Mouse (Mus musculus): ENCODE results near the gene Kif26b.

Kif26b gene

DNA sequence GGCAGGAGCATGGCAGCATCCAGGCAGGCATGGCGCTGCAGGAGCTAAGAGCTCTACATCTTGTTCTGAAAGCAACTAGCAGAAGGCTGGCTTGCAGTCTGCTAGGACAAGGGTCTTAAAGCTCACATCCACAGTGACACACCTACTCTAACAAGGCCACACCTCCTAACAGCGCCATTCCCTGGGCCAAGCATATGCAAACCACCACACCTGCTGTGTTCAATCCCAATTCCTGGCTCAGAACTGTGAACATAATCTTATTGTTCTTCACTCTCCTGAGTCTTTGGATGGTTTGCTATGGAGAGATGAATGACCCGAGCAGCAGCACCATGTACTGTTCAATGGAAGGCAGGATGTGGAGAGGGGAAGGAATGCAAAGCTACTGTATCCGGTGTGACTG lies 429.7 kb downstream of the Kif26b start:
- DNase-seq (ENCODE audit: low read depth, low spot score), result no peak
- Histone ChIP-seq H3K27me3 (ENCODE audit: control insufficient read depth, insufficient read depth, low read length, poor library complexity, severe bottlenecking) (no peaks in the 10 kb centered on the region), H3K36me3 (ENCODE audit: control insufficient read depth, insufficient read depth, low read length, poor library complexity, severe bottlenecking) (no peaks in the 10 kb centered on the region)

- Histone ChIP-seq H3K27me3 (ENCODE audit: control insufficient read depth, insufficient read depth, low read length, poor library complexity, severe bottlenecking) (no peaks in the 10 kb centered on the region), H3K36me3 (ENCODE audit: control insufficient read depth, insufficient read depth, low read length, poor library complexity, severe bottlenecking) (no peaks in the 10 kb centered on the region)
- peak; percentile 44 for DNase-seq (ENCODE audit: low read depth, low spot score)
Observed at GRCm38 (mm10) chr1:178960015-178960559, 431.2 kb downstream of the Kif26b start.

DNA sequence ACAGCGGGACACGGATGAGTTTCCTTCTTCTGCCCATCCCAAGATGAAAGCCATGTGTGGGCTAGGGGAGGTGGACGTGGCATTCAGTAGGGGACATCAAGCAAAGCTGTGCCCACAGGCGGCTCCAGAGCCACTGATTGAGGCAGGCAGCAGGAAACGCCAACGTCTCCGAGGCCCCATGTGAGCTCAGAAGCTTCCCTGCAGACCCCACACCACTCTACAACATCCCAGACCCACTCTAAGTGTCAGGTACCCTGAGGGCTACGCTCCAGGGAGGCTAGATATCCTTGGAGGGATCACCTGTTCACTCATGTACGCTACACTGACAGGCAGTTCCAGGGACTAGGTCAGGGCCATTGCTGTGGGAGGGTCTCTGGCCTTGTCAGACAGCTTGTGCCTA lies 432.7 kb downstream of the Kif26b start:
- Histone ChIP-seq H3K36me3 (ENCODE audit: control insufficient read depth, insufficient read depth, low read length, poor library complexity, severe bottlenecking) (no peaks in the 10 kb centered on the region), H3K27me3 (ENCODE audit: control insufficient read depth, insufficient read depth, low read length, poor library complexity, severe bottlenecking) (no peaks in the 10 kb centered on the region)
- no peak for DNase-seq (ENCODE audit: low read depth, low spot score)

DNA sequence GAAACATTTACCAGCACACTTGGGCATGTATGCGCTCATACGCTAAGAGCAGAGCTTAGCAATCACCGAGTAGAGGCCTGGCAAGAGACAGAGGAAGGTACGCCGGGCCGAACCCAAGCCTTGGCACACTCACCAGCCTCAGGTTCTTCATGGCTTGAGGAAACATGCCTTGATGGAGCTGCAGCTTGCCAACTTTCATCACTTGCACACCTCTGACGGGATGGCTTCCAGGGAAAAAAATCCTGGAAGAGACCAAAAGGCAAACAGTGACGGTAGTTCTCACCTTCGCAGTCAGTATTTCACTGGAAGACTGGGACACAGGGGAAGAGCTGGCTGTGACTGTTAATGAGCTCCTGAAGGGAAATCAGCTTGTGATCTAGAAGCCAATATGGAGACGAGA lies 443.1 kb downstream of the Kif26b start:
- no peak for DNase-seq (ENCODE audit: low read depth, low spot score)
- no peaks in the 10 kb centered on the region for H3K27me3 ChIP-seq (ENCODE audit: control insufficient read depth, insufficient read depth, low read length, poor library complexity, severe bottlenecking)
- no peaks in the 10 kb centered on the region for H3K36me3 ChIP-seq (ENCODE audit: control insufficient read depth, insufficient read depth, low read length, poor library complexity, severe bottlenecking)

GRCm38 (mm10) chr1:178978617-178979245 lies 449.8 kb downstream of the Kif26b start:
- DNase-seq (ENCODE audit: low read depth, low spot score), result no peak
- no peaks in the 10 kb centered on the region for H3K36me3 ChIP-seq (ENCODE audit: control insufficient read depth, insufficient read depth, low read length, poor library complexity, severe bottlenecking)

GRCm38 (mm10) chr1:178980185-178980584 lies 451.3 kb downstream of the Kif26b start:
- Histone ChIP-seq H3K27me3 (ENCODE audit: control insufficient read depth, insufficient read depth, low read length, poor library complexity, severe bottlenecking) (no peaks in the 10 kb centered on the region), H3K36me3 (ENCODE audit: control insufficient read depth, insufficient read depth, low read length, poor library complexity, severe bottlenecking) (no peaks in the 10 kb centered on the region)
- no peak for DNase-seq (ENCODE audit: low read depth, low spot score)

More at GRCm38 (mm10) chr1:178978617-178979245, 449.8 kb downstream of the Kif26b start:
- H3K27me3 ChIP-seq (ENCODE audit: control insufficient read depth, insufficient read depth, low read length, poor library complexity, severe bottlenecking), result no peaks in the 10 kb centered on the region

DNA sequence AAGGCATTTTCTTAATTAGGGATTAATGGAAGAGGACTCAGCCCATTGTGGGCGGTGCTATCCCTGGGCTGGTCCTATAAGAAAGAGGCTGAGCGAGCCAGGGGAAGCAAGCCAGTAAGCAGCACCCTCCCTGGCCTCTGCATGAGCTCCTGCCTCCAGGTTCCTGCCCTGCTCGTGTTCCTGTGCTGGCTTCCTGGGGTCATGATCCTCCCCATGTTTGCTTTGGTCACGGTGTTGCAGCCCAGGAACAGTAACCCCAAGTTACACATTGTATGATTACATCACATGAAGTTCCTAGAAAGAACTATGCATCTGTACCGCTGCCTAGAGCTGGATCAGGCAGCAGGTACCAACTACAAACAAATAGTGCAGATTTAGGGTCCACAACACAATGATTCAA lies 452.7 kb downstream of the Kif26b start:
- Histone ChIP-seq H3K36me3 (ENCODE audit: control insufficient read depth, insufficient read depth, low read length, poor library complexity, severe bottlenecking) (no peaks in the 10 kb centered on the region), H3K27me3 (ENCODE audit: control insufficient read depth, insufficient read depth, low read length, poor library complexity, severe bottlenecking) (no peaks in the 10 kb centered on the region)
- no peak for DNase-seq (ENCODE audit: low read depth, low spot score)

DNA sequence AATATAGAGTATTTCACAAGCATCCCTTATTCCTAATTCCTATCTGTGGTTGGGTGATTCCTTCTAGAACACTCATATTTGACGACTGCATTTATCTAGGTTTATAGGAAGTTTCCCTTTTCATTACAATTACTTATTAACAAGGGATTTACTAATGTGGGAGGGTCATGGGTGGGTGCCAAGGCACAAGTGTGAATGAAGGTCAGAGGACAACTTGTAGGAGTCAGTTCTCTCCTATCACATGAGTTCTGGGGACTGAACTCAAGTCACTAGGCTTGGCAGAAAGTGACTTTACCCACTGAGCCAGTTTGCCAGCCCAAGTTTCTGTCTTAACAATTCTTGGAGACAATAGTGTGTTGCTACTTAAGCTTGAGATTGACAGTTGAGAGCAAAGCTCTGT lies 459.3 kb downstream of the Kif26b start:
- H3K27me3 ChIP-seq (ENCODE audit: control insufficient read depth, insufficient read depth, low read length, poor library complexity, severe bottlenecking), result no peaks in the 10 kb centered on the region
- no peak for DNase-seq (ENCODE audit: low read depth, low spot score)

More for the DNA sequence above, 459.3 kb downstream of the Kif26b start:
- H3K36me3 ChIP-seq (ENCODE audit: control insufficient read depth, insufficient read depth, low read length, poor library complexity, severe bottlenecking), result no peaks in the 10 kb centered on the region

Measured in splenic B cell, adult 2 months (primary cell).